Mouse (Mus musculus) spleen, postnatal 14 days (tissue): Measurements from ENCODE around the gene Ddx39.

Source experiments
- DNase-seq, 2 experiments: peaks; one replicate each; pipeline ENCODE4 v3.0.0; 2021 to 2022; ENCODE audit warnings: low spot score in 2 of 2

The Ddx39 gene

DNA sequence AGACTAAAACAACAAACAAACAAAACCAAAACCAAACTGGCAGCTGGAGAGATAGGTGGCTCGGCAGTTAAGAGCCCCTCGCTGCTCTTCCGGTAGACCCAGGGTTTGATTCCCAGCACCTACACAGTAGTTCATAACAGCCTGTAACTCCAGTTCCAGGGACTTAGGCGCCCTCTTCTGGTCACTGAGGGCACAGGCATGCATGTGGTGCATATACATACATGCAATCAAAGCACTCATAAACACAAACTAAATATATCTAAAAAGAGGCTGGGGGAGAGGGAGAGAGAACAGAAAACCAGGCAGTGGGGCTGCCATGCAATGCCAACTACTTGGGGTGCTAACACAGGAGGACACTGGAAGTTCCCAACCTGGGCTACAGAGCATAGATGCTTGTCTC lies 22.4 kb downstream of the Ddx39 start:
- no peak for DNase-seq

GRCm38 (mm10) chr8:83737852-83738562 lies 23.0 kb downstream of the Ddx39 start:
- peak in 1 of 2 experiments; percentile 23 for DNase-seq

DNA sequence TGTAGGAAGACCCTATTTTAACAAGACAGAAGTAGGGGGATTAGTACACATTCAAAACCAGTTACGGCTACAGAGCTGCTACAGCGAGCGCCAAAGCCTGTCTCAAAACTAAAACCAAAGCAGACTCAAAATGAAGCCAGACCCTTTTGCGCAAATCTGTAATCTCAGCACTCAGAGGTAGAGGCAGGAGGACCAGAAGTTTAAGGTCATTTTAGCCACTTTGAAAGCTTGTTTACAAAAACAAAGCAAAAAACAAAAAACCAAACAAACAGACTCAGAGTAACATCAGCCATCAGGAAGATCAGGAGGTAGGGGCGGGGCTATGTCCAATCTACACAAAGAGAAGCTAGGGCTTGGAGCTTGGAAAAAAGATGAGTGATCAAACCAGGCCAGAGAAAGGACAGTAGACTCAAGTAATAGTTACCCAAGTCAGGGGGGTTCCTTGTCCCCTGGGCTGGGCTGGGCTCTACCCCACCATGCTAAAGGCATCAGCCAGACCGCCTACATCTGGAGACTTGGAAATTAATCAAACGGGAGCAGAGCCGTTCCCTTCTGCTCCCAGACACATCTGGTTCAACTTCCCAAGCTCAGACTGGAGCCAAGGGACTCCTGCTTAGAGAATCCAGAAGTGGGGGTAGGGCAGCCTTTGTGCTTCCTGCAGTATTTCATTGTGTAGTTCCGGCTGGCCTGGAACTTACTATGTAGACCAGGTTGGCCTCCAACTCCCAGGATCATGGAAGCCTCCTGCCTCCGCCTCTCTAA lies 24.2 kb downstream of the Ddx39 start:
- no peak for DNase-seq

DNA sequence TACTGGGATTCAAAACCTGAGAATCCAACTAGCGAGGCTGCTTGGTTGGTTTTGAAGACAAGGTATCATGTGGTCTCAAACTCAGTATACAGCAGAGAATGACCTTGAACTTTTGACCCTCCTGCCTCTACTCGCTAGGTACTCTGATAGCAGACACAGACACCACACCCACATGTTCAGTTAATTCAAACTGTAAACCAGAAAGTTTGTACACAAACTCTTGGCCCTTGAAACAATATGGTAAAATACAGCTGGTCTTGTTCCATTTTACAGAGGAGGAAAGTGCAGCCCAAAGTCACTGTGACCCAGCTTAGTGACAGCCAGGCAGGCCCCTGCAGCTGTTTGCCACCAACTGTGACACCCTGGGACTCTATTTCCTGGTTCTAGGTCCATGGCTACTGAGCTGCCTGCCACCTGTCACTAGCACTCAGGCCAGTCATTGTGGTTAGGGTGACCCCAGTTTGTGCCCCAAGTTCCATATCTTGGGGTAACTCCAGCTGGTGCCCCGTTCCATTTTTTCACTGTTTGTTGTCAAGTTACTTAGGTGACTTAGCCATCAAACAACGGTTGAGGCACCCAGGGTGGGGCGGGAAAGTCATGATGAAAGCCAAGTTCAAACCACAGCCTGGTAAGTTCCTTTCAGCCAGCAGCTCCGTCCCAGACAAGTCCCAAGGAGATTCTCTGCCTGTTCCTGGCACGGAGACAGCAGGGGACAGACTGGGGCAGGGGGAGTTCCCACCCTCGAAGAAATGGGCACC lies 24.9 kb downstream of the Ddx39 start:
- DNase-seq: peak in 1 of 2 experiments; percentile 35

- DNase-seq: no peak
These were observed 25.6 kb downstream of the Ddx39 start for GRCm38 (mm10) chr8:83740586-83740975.

DNA sequence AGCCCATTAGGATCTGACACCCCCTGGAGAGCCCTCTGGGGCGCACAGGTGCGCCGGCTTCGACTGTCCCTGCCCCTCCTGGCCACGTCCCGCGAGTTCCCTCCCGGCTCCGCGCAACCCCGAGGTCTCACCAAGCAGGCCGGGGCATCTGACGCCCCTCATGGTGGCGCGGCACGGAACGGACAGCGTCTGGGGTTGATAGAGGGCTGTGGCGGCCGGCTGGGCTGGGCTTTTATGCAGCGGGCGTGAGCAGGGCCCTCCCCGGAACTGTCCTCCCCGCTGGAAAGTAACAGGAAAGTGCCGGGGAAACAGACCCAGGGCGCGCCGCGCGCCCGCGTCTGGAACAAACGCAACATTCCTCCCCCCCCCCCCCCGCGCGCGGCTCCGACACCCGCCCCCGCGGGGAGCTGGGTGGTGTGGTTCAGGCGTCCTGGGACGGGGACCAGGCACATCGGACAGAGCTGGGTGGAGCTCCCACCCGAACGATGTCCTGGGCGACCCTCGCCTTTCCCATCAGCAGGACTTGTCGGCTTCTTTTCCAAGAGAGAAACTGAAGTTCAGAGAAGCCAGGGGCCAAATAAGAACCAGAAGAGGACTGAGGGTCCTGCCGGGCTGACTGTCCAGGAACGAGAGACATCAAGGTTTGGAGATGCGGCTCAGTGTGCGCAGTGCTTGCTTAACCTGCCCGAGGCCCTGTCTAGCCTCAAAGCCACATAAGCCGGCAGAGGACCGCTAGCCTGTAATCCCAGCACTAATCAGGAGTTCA lies 26.2 kb downstream of the Ddx39 start, which contains the start of gene Adgre5:
Gene Adgre5, minus strand, starts transcription at position 351 of the 766 bp plus-strand sequence.
- peak; percentile 49 to 58 for DNase-seq

DNA sequence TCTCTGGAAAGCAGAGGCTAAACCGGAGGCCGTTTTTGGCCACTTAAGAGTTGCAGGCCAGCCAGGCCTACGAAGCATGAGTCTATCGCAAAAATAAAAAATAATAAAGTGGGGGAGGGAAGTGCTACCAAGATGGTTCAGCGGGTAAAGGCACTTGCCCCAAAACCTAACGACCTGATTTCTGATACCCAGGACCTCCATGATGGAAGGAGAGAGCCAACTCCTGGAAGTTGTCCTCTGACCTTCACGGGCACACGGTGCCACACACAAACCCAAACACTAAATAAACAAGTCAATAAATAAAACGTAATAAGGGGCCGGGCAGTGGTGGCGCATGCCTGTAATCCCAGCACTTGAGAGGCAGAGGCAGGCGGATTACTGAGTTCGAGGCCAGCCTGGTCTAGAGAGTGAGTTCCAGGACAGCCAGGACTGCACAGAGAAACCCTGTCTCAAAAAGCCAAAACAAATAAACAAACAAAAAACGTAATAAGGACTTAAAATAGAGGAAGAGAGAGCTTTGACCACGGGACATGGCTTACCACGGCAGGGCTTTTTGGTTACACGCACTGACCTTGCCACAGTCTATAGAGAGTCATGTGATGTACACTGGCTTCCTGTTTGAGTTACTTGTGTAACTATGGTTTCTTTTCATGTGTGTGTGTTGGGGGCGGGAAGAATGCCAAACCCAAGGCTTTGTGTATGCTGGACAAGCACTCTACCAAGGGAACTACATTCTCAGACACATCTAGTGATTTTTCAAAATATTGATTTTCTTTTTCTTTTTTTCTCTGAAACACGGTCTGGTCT lies 27.1 kb downstream of the Ddx39 start:
- DNase-seq: no peak

DNA sequence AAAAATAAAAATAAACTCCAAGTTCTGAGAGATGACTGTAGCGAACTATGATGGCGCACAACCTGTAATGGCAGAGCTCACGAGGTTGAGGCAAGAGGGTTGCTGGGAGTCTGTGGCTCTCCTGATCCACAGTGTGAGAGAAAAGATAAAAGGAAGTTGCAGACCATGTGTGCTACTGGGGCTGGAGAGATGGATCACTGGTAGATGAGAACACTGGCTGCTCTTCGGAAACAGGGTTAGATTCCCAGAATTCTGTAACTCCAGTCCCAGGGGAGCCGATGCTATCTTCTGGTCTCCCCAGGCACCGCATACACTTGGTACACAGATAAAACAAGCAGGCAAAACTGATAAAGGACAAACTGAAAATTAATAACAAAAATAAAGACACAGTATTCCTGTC lies 28.0 kb downstream of the Ddx39 start:
- no peak for DNase-seq

DNA sequence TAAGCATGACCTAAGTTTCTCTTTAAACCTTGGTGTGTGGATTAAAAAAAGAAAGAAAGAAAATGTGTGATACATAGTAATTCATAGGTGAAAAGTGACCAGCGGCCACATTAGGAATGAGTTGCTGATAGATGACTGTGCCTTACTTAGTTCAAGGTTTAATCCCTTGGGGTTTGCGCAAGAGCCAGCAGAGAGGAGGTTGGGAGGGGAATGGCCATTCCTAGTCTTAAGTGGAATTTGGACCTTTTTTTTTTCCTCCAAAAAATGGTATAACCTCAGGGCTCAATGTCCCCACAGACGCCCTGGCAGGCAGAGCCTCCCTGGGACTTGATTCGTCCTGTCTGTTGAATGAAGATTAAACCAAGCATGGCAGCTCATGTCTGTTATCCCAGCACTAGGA lies 29.1 kb downstream of the Ddx39 start:
- no peak for DNase-seq

DNA sequence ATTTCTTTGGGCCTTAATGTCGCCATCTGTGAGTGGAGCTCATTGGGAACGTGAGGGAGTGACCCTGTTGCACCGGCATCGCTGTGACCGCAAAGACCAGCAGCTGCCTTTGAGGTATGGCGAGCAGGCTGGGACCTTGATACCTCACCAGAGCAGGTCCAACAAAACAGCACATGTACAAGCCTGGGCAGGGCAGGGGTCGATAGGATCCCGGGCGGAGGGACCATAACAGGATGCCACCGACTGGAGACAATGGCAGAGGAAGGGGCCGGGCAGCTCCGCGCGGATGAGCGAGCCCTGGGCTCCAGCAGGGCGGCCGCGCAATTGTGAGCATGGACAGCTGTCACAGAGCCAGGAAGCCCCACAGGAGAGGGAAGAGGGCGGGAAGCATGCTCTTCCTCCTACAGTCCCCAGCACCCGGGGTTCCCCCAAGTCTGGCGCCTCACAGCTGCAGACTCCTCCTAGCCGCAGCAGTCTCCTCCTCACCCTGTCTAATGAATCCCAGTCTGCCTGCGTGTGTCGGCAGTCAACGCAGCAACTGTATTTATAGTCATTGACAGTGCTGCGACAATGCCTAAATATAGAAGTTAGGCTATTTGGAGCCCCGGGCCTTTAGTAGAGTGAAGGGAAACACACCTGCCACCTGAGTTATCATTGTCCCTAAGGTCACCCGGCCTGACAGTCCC lies 32.8 kb downstream of the Ddx39 start:
- DNase-seq: no peak

GRCm38 (mm10) chr8:83748708-83749107 lies 33.7 kb downstream of the Ddx39 start:
- peak; percentile 46 to 67 for DNase-seq

DNA sequence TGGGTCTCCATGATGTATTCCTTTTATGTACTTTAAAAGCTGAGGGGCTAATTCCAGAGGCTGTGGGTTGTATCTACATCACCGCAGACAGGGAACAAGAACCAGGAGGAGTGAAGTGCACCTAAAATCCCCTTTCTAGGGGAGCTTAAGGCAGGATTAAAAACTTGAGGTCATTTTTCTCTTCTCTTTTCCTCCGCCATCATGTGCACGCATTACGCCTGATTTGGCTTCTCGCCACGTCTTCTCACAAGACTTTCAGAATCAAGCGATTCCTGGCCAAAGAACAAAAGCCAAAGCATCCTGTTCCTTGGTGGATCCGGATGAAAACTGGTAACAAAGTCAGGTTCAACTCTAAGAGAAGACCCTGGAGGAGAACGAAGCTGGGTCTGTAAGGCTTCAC lies 34.3 kb downstream of the Ddx39 start:
- no peak for DNase-seq

DNA sequence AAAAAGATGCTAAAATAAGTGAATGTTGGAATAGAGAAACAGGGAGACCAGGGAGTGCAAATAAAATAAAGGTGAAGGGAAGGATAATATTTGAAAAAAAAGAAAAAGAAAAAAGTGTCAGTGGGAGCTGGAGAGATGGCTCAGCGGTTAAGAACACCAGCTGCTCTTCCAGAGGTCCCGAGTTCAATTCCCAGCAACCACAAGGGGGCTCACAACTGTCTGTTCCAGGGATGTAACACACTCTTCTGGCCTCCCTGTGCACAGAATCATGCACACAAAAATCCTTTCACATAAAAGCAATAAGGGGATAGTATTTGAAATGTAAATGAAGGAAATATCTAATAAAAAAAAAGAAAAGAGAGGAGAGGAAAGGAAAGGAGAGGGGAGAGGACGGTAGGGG lies 39.2 kb downstream of the Ddx39 start:
- no peak for DNase-seq

GRCm38 (mm10) chr8:83756273-83756672 lies 41.3 kb downstream of the Ddx39 start:
- DNase-seq: no peak

- DNase-seq: no peak
These were observed 42.2 kb downstream of the Ddx39 start for GRCm38 (mm10) chr8:83757084-83757607.

DNA sequence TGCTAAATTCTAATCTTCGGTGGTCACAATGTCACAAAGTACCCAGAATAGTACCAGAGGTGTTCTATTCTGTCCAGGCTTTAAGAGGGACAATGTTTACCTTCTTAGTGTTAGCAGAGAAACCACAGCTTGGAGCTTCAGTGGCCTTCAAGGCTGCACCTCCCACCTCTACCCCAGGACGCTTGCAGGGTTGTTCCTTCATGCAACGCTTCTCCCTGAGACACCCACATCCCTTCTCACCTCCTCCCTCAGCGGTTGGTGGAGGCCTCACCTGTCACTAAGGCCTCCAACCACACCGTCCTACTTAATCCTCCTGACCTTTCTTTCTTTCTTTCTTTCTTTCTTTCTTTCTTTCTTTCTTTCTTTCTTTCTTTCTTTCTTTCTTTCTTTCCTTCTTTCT lies 43.3 kb downstream of the Ddx39 start:
- no peak for DNase-seq

DNA sequence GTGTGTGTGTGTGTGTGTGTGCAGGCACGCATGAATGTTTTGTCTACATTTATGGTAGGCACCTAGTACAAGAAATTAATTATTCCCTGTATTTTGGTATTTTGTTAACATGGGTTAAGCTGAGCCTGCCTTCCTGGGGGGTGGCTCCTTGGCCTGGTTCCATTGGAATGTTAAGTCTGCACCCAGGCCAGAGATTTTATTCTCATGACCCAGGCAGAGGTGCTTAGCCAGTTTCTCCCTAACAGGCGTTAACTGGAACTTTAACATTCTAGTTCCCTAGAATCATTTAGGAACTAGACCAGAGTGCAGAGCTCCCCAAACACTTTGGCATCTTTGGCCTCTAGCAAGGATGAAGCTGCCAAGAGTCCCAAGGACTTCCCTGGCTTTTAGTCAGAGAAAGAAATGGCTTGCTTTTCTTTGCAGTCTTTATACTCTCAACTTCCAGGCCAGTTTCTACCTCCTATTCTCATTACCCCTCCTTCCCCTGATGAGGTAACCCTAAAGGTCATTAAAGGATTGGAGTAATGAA lies 44.3 kb downstream of the Ddx39 start:
- no peak for DNase-seq

- DNase-seq: no peak
These were observed 49.1 kb downstream of the Ddx39 start for GRCm38 (mm10) chr8:83764116-83764515.

DNA sequence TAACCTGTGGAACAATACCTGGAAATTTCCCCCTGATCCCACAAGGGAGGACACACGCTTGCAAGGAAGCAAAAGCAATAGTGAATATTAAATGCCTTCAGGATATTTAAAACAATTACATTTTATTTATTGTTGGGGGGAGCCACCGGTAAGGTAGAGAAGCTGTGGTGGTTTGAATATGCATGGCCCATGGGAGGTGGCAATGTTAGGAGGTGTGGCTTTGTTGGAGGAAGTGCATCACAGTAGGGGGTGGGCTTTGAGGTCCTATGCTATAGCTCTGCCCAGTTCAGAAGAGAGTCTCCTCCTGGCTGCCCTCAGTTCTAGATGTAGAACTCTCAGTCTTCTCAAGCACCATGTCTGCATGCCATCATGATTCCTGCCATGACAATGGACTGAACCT lies 49.7 kb downstream of the Ddx39 start:
- no peak for DNase-seq

DNA sequence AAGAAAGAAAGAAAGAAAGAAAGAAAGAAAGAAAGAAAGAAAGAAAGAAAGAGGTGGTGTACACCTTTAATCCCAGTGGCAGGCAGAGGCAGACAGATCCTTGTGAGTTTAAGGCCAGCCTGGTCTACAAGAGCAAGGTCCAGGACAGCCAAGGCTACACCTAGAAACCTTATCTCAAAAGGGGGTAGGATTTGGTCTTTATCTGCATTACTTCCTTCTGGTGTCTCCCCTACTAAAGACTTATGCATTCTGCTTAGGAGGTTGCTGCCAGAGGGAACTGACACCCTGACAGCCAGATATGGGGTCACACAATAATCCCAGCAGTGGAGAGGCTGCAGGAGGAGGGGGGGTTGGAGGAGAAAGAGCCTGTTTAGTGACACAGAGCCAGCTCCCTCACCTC lies 50.7 kb downstream of the Ddx39 start:
- no peak for DNase-seq
